Mouse (Mus musculus): ENCODE results near the gene Dhdds.

GRCm38 (mm10) chr4:134018038-134018778 is 17.5 kb upstream of the Dhdds start:
- TF ChIP-seq CTCF (IDR thresholded peaks at IDR 0.05; ENCODE audit: control insufficient read depth, insufficient read depth, insufficient read length) (no peak), MAX (IDR thresholded peaks at IDR 0.05) (no peak), USF1 (IDR thresholded peaks at IDR 0.05; ENCODE audit: low read depth) (no peak), CEBPB (IDR thresholded peaks at IDR 0.05; ENCODE audit: low read depth) (no peak)

All from C2C12 (cell line).